ENCODE assay signal across 26 mouse cellular contexts in the genomic region with DNA sequence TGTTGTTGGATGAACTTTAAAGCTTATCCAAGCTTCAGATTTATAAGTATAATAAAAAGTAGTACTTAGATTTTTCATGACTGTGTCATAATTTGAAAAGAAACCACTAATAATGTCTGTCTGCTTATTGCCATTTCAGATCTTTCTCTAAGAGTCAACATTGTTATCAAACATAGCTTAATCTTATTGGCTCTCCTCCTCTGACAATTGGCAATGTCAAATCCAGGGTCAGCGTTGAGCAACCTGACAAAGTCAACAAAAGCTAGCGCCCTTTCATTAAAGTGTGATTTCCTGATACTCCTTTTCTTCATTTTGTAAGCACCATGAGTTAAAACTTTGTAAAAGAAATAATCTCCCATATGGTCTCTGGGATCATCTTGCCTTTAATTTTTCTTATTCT.
DNase-seq lines count a peak whose midpoint lies in the region; ATAC-seq and TF ChIP-seq lines count a peak whose summit lies in the region.
"Had no signal": no experiment of that assay in that cellular context is flagged by ENCODE, and none has a peak within 500 bp of the region (broad histone marks: within the 10 kb centered on the region; RNA-seq: fewer than 3 reads in every experiment).

No protein-coding gene starts in this region.

- H3K27ac ChIP-seq in intestine, embryonic 15.5 days: no peak overlapping the region
- H3K27ac ChIP-seq in intestine, postnatal 0 days (ENCODE audit: low read depth, low read length): no peak overlapping the region
- H3K27ac ChIP-seq in midbrain, embryonic 15.5 days: no peak overlapping the region
- H3K27ac ChIP-seq: embryonic facial prominence, embryonic 13.5 days; embryonic facial prominence, embryonic 15.5 days; forebrain, embryonic 10.5 days; forebrain, embryonic 12.5 days had no signal

- no peaks in the 10 kb centered on the region for H3K4me1 ChIP-seq in intestine, embryonic 15.5 days (replicated peaks)
- no peaks in the 10 kb centered on the region for H3K4me1 ChIP-seq in intestine, postnatal 0 days (replicated peaks; ENCODE audit: control insufficient read depth, insufficient read depth, low read length)
- H3K4me1 ChIP-seq in midbrain, embryonic 15.5 days: no peaks in the 10 kb centered on the region
- H3K4me1 ChIP-seq: embryonic facial prominence, embryonic 13.5 days; embryonic facial prominence, embryonic 15.5 days; forebrain, embryonic 10.5 days; forebrain, embryonic 12.5 days had no signal

- 0 out of 2 replicates have a peak, but pooled peaks have one; percentile 59 for ATAC-seq in intestine, embryonic 15.5 days
- no peak for ATAC-seq in intestine, postnatal 0 days
- ATAC-seq in midbrain, embryonic 15.5 days (replicated peaks): no peak
- ATAC-seq: activated CD4-positive, CD25-positive, alpha-beta regulatory T cell, adult 4 months; CD4-positive, CD25-positive, alpha-beta regulatory T cell, adult 4 months; forebrain, embryonic 14.5 days; forebrain, embryonic 16.5 days; Patski had no signal

- TF ChIP-seq CTCF in intestine, postnatal 0 days (IDR thresholded peaks at IDR 0.05; ENCODE audit: low read depth): no peak

- no peak overlapping the region for H3K4me3 ChIP-seq in intestine, embryonic 15.5 days (replicated peaks)
- no peak overlapping the region for H3K4me3 ChIP-seq in intestine, postnatal 0 days (ENCODE audit: low read depth, low read length)
- H3K4me3 ChIP-seq in midbrain, embryonic 15.5 days: no peak overlapping the region
- H3K4me3 ChIP-seq: embryonic facial prominence, embryonic 13.5 days; embryonic facial prominence, embryonic 15.5 days; erythroblast, embryonic 14.5 days; forebrain, embryonic 10.5 days; forebrain, embryonic 12.5 days had no signal

- H3K9ac ChIP-seq in intestine, embryonic 15.5 days: no peak overlapping the region
- H3K9ac ChIP-seq in intestine, postnatal 0 days (ENCODE audit: low read depth, low read length): no peak overlapping the region
- no peak overlapping the region for H3K9ac ChIP-seq in midbrain, embryonic 15.5 days
- H3K9ac ChIP-seq: embryonic facial prominence, embryonic 13.5 days; embryonic facial prominence, embryonic 15.5 days; forebrain, embryonic 12.5 days had no signal

- DNase-seq in urinary bladder, postnatal 36 days (ENCODE audit: low spot score in 2 of 2): peak; percentile 2 to 8
- no peak for DNase-seq in urinary bladder, adult 2 months (ENCODE audit: low spot score)
- DNase-seq: adrenal gland, adult 8-10 months; adrenal gland, postnatal 14 days; B cell, adult 2 months; cerebellum, adult 11-12 months; cerebellum, adult 2 months; cerebellum, adult 9-10 months; cerebellum, postnatal 14 days; cerebellum, postnatal 36 days; embryo, embryonic 11 days had no signal

- H3K36me3 ChIP-seq in intestine, embryonic 15.5 days: no peaks in the 10 kb centered on the region
- no peaks in the 10 kb centered on the region for H3K36me3 ChIP-seq in intestine, postnatal 0 days (ENCODE audit: control insufficient read depth, insufficient read depth)
- H3K36me3 ChIP-seq in midbrain, embryonic 15.5 days (replicated peaks): no peaks in the 10 kb centered on the region
- H3K36me3 ChIP-seq: embryonic facial prominence, embryonic 13.5 days; embryonic facial prominence, embryonic 15.5 days; forebrain, embryonic 10.5 days; forebrain, embryonic 12.5 days; G1E had no signal

- H3K9me3 ChIP-seq in intestine, embryonic 15.5 days: no peaks in the 10 kb centered on the region
- no peaks in the 10 kb centered on the region for H3K9me3 ChIP-seq in intestine, postnatal 0 days (ENCODE audit: control insufficient read depth)
- H3K9me3 ChIP-seq in midbrain, embryonic 15.5 days: no peaks in the 10 kb centered on the region
- H3K9me3 ChIP-seq: embryonic facial prominence, embryonic 13.5 days; embryonic facial prominence, embryonic 15.5 days; forebrain, embryonic 10.5 days; forebrain, embryonic 12.5 days; G1E had no signal

- WGBS in intestine, embryonic 15.5 days: 49% methylated on average over 2 of the region's 2 CpGs
- WGBS in intestine, postnatal 0 days: 39% methylated on average over 2 of the region's 2 CpGs
- 74% methylated on average over 2 of the region's 2 CpGs for WGBS in midbrain, embryonic 15.5 days

- H3K4me2 ChIP-seq in intestine, embryonic 15.5 days (replicated peaks): no peak overlapping the region
- H3K4me2 ChIP-seq in intestine, postnatal 0 days (replicated peaks; ENCODE audit: low read depth): no peak overlapping the region
- no peak overlapping the region for H3K4me2 ChIP-seq in midbrain, embryonic 15.5 days
- H3K4me2 ChIP-seq: embryonic facial prominence, embryonic 13.5 days; embryonic facial prominence, embryonic 15.5 days; forebrain, embryonic 12.5 days had no signal

- H3K27me3 ChIP-seq in intestine, embryonic 15.5 days (replicated peaks): no peaks in the 10 kb centered on the region
- H3K27me3 ChIP-seq in intestine, postnatal 0 days (replicated peaks; ENCODE audit: control insufficient read depth, insufficient read depth, low read length): no peaks in the 10 kb centered on the region
- no peaks in the 10 kb centered on the region for H3K27me3 ChIP-seq in midbrain, embryonic 15.5 days (replicated peaks)
- H3K27me3 ChIP-seq: CH12.LX; embryonic facial prominence, embryonic 13.5 days; embryonic facial prominence, embryonic 15.5 days; forebrain, embryonic 12.5 days had no signal
